Mouse (Mus musculus) MN1 (cell line): Measurements from ENCODE around the gene Grid1.

ENCODE experiments used
- DNase-seq: peaks from one replicate; pipeline ENCODE4 v3.0.0-alpha.2; 2016; ENCODE audit warnings: low spot score

The Grid1 gene

GRCm38 (mm10) chr14:34837145-34837544 is 17.2 kb downstream of the Grid1 start:
- no peak for DNase-seq

- DNase-seq = no peak
These were observed 19.1 kb downstream of the Grid1 start for GRCm38 (mm10) chr14:34838999-34839398.

- DNase-seq = no peak
These were observed 20.0 kb downstream of the Grid1 start for GRCm38 (mm10) chr14:34839898-34840297.

GRCm38 (mm10) chr14:34843579-34843978 is 23.7 kb downstream of the Grid1 start:
- DNase-seq = no peak

- DNase-seq = no peak
These were observed 24.3 kb downstream of the Grid1 start for GRCm38 (mm10) chr14:34844166-34844565.

GRCm38 (mm10) chr14:34846799-34847198 is 26.9 kb downstream of the Grid1 start:
- DNase-seq = no peak

- DNase-seq = no peak
These were observed 27.7 kb downstream of the Grid1 start for GRCm38 (mm10) chr14:34847625-34848024.

GRCm38 (mm10) chr14:34860891-34861780 is 41.2 kb downstream of the Grid1 start:
- no peak for DNase-seq

- DNase-seq = no peak
These were observed 47.4 kb downstream of the Grid1 start for GRCm38 (mm10) chr14:34867266-34867665.

GRCm38 (mm10) chr14:34868513-34869260 is 48.8 kb downstream of the Grid1 start:
- DNase-seq = no peak

GRCm38 (mm10) chr14:34879996-34880395 is 60.1 kb downstream of the Grid1 start:
- DNase-seq = no peak

GRCm38 (mm10) chr14:34880431-34881421 is 60.8 kb downstream of the Grid1 start:
- no peak for DNase-seq

- DNase-seq = no peak
These were observed 64.3 kb downstream of the Grid1 start for GRCm38 (mm10) chr14:34884194-34884593.

- no peak for DNase-seq
These were observed 64.7 kb downstream of the Grid1 start for GRCm38 (mm10) chr14:34884611-34885010.

- no peak for DNase-seq
These were observed 72.0 kb downstream of the Grid1 start for GRCm38 (mm10) chr14:34891769-34892532.

GRCm38 (mm10) chr14:34896253-34896982 is 76.5 kb downstream of the Grid1 start:
- no peak for DNase-seq

GRCm38 (mm10) chr14:34903854-34904253 is 83.9 kb downstream of the Grid1 start:
- no peak for DNase-seq

- no peak for DNase-seq
These were observed 85.8 kb downstream of the Grid1 start for GRCm38 (mm10) chr14:34905697-34906096.

GRCm38 (mm10) chr14:34908366-34908765 is 88.5 kb downstream of the Grid1 start:
- no peak for DNase-seq

- no peak for DNase-seq
These were observed 88.9 kb downstream of the Grid1 start for GRCm38 (mm10) chr14:34908804-34909203.
